Mouse (Mus musculus) brain, embryonic 18.5 days (tissue): ENCODE measurements at regions not wholly inside any gene's neighbourhood (a gene's known extent, or its start where the extent isn't known, plus 50 kb on each side); places are given as distances from the start of the nearest gene placed in this dataset.
A peak's percentile ranks its signal among the peaks of the same experiment; 100 is the strongest.

Source experiments
- DNase-seq: peaks from one replicate; pipeline ENCODE4 v3.0.0-alpha.2; 2012; ENCODE audit warnings: low read depth, low spot score

DNA sequence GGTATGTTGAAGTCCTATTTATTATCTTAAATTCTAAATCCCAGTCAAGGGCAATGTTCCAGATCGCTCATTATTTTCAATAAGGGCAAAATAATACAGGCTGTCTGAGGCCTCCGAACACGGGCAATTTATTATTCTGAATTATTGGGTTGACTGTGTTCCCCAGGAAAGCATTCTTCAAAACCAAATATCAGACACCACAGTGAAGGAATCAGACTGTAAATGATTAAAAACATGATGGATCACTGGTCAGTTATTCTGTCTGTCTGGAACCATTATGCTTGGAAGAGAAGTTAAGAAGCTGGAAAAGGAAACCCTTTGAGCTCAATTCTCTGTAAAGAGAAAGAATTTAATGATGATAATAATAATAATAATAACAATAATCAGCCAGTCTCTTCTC is 417.4 kb upstream of the Dcn start:
- no peak for DNase-seq

DNA sequence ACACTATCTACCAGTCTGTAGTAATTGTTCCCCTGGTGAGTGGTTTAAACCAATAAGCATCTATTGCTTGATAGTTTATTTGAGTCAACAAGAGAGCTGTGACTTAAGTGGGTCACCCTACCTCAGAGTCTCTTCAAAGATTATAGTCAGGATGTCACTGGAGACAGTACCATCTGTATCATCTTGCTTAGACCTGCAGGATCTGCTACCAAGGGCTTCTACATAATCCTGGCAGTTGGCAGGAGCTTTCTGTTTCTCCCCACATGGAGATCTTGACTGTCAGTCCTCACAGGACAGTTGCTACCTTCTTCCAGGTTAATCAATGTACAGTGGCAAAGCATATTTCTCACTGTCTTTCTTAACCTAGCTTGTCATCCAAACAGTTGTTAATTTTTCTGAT is 414.9 kb upstream of the Dcn start:
- no peak for DNase-seq

DNA sequence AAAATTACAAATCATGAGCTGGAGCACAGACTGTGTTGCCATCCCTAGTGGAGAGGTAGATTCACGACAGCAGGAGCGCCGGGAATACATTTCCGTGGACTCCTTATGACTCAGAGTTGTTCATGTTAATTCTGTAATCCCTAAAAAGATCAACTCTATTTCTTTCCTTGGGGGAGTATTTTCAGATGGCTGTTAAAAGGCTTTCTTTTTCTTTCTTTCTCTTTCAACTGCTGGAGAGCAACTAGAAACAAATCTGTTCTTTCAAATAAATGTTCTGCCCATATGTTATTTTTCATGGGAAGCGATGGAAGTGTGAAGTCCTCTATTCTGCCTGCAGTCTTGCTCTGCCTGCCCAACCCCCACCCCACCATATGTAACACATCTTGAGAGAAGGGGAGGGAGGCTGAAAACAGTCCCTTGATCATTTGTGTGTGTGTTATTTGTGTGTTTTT is 401.4 kb upstream of the Dcn start:
- peak; percentile 50 for DNase-seq

DNA sequence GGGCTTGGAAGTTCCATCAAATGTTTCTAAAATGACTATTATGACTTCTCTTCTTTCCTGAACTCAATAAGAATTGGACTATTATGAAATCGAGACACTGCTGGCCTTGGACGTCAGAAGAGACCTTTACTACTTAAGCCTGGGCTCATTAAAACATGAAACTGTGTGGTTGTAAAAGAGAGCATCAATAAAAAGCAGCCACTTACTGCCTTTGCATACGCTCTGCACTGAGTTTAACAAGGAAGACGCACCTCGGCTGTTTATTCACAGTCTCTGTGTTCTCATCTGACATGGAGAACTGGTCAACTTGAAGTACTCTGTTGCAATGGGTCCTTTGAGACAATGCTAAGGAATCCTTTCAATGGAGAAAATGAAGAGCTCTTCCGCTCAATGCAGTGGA is 399.8 kb upstream of the Dcn start:
- no peak for DNase-seq

DNA sequence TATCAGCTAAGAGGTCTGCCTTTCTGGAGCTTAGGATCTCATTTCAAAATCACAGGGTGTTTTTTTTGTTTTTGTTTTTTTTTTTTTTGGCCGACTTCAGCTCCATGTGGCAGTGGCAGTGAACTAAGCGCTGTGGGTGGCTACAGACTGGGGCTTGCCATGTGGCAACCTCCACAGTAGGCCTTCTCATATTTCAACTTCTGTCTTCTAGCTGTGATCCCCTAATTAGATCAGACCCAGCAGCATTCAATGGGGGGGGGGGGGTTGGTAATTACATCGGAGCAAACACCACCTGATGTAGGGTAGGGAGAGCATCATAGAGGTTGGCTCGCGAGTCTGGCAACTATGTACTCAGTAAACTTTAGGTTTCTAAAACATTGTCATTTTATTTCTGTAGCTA is 392.1 kb upstream of the Dcn start:
- DNase-seq: no peak

DNA sequence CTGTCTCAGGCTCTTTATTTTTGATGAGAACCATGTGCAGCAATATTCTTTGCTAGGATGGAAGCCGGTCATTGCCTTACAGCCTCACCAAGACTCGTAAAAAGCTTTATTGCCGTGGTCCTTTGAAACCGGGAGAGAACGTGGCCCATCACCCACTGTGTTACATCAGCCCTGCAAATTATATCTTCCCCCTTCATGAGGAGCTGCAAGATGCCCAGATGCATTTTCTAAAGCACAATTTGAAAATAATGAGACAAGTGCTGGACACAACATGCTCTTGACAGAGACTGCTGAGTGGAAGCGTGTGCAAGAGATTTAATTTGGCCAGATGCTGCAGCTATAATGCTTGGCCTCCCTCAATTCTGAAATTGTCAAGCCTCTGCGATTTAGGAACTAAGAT is 389.2 kb upstream of the Dcn start:
- no peak for DNase-seq

DNA sequence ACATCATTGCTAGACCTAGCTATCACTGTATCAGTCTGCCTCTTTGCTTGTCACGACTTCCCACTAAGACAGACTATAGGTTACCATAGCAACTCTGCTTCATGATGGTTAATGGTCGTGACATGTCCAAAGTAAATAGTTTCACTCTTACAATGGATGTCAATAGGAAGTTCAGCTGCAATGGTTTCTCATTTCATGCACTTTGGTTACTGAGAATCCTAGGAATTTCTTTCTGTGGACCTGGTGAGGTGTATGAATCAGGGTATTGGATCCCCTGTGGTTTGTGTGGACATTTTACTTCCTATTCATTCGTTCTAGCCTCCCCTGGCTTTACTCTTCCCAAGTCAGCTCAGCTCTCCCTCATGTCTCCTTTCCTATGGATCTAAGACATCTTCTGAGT is 385.5 kb upstream of the Dcn start:
- DNase-seq: no peak

DNA sequence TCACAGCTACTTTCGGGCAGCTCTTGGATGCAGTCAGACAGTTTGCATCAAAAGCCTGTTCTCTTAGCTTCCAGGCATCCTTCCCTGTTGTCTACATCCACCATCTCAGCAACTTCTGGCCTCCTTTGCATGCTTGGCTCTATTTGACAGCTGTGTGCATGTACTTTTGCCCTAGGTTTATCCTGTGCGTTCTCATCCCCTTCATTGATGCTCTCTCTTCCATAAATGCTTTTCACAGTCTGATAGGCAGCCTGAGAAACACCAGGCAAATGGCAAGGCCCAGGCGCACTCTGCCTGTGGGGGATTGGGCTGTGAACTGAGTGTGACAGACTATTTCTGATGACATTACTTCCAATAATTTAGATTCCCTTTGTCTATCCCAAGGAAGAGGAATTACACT is 364.9 kb upstream of the Dcn start:
- DNase-seq: no peak

DNA sequence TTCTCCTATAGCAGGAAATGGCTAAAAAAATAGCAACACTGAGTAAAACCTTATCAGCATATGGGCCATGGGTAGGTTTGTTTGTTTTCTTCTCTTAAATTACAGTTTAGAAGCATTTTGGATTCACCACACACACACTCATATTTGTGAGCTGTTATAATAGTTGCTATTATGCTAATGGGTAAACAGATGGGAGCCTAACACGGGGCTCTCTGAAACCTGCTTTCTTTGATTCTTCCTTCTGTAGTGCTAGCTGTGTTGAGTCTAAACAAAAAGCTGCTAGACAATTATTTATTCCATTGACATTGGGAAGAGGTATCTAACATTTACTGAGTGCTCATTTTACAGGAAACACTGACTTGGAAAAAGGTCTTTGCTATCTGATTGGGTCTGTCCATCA is 356.7 kb upstream of the Dcn start:
- peak; percentile 22 for DNase-seq

DNA sequence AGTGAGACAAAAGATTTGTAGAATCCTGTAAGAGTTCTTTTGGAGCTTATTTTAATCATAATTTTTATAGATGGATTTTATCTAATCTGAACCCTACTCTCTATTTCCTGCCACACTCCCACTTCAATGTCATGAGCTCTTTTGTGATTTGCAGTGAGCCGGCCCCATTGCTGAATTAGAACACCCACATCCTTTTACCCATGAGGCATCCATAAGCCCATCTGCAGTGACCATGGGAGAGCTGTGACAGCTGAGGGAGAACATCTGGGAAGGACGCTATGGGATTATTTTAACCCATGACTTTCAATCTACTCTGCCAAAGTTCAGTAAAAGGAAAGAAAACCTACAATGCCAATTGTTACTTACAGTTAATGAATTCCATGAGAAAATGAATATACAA is 337.8 kb upstream of the Dcn start:
- no peak for DNase-seq

DNA sequence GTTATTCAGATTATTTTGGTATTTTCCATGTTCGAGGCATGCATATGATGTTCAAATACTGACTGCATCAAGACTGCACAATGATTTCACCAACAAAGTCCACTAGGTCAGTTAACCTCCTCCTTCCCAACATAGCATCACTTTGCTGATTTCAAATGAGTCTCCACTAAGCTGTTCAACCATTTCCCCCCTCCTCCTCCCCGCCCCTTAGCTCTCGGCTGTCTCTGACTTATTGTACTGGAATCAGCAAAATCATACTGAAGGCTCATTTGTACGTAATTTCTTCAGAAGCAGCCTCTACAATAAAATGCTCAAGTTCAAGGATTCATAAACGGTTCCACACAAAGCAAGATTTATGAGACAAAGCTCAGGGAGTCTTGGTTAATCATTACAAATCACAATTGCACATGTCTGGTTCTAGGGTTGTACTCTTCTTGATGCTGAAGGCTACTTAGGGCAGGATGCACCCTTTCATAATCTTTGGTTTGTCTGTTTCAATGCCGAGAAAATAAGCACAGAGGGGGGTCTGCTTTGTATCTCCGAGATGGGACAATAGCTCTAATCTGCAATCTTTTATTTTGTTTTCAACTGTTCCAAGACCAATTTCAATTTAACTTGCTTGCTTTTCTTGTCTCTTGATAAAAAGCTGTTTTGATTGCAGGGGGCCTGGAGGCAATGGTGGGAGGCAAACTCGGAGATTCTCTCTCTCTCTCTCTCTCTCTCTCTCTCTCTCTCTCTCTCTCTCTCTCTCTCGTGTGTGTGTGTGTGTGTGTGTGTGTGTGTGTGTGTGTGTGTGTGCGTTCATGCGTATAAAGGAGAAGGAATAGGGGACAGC is 320.6 kb upstream of the Dcn start:
- DNase-seq: no peak

DNA sequence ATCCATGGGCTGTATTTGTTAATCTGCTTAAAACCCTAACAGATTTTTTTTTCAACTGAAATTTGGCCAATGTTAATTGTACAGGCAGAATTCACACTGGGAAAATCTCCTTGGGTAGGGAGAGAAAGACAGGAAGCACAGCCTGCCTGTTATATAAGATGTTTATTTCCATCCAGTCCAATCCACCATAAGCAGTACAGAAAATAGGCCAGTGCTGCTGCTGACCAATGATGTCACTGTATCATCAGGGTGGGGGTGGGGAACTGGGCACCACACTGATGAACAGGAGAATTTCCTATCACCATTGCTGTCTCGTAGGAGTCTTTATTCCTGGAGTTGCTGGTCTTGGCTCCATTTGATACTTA is 320.0 kb upstream of the Dcn start:
- DNase-seq: no peak

DNA sequence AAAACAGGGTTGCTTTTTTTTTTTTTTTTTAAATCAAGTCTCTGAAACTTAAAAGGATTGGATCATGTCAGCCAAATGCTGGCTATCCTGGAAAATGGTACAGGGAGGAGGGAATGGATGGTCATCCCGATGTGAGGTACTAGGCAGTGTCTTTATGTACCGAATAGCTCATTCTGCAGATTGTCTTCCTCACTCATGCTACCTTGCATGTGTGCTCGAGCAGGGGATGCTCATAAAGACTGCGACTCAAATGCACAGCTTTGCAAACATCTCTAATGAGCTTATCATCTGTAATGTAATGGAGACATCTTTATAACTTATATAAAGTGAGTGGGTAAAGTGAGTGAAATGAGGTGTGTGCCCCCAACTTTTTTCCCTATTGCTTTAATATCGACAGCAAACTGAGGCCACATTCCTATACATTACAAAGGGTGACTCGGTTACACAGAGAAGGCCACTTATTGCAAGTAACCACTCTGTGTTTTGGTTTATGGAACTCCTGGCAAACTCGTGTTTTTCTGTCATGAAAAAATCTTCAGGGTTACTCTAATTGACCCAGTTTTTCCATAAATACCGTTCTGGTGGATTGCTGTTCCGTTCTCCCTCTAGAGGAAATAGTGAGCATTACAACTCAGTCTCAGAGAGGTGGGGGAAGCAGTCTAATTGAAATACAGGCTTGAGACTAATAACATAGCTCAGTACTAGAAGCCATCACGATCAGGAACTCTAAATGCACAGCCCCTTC is 319.4 kb upstream of the Dcn start:
- no peak for DNase-seq

DNA sequence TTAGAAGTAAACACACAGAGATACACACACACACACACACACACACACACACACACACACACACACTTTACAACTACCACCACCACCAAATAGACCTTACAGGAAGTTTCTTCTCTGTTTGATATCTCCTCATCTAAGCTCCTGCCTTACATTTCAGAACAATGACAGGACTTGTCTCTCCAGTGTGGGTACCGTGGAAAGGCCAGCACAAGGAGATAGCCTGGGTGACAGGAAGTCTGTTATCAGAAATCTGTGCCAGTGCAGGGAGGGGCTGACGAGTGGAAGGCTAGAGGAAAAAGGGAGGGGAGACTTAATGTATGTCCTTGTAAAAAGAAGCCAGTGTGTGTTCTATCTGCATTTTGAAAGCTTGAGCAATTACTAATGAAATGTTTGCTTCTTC is 318.5 kb upstream of the Dcn start:
- no peak for DNase-seq

DNA sequence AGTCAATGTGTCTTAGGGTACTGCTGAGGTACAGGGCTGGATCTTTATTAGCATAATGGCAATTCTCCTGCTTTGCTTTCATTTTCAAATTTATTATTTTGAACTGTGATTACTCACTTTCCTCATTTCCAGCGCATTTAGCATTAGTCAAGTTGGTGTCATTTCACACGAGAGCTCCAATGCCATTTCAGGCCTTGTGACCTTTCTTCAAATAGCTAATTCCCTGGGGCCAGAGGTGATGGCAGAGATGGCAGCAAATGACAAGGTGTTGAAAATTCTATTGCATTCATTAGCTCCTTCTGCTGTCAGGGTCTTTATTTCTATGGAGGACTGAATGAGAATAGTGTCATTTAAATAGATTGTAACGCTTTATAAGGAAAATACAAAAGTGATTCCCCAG is 300.9 kb upstream of the Dcn start:
- no peak for DNase-seq

DNA sequence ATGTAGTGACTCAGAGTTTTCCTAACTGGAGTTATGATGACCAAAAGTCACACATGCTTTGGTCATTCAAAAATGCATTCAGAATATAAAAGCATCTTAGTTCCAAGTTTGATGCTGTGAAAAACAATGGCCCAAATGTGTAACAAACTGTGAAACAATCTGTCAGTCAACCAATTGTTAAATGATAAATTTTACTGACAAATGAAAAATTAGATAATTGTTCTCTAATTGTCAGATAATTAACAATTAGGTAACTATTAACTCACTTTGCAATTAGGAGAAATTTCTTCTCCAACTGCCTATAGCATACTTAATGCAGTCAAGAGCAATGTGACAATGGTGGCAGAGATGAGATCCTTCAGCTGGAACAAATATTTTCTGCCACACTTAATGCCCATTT is 289.7 kb upstream of the Dcn start:
- DNase-seq: no peak

DNA sequence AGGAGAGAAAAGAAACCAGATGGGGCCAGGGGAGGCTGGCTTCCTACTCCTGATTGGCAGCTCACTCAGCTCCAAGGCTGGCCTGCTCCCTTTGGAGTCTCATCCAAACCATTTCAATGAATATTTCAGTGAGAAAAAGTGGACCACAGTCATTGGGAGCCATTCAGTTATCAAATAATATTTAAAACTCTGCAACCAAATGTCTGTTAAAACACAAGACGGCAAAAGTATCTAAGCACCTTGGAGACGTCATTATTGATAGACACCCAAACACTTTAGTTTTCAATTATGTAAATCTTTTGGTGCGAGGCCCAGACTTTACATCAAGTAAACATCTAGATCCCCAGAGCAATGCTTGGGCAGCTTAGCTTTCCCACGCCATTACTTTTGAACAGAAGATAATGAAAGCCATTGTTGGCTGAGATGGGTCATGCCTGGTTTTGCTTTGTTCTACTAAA is 268.1 kb upstream of the Dcn start:
- DNase-seq: no peak

DNA sequence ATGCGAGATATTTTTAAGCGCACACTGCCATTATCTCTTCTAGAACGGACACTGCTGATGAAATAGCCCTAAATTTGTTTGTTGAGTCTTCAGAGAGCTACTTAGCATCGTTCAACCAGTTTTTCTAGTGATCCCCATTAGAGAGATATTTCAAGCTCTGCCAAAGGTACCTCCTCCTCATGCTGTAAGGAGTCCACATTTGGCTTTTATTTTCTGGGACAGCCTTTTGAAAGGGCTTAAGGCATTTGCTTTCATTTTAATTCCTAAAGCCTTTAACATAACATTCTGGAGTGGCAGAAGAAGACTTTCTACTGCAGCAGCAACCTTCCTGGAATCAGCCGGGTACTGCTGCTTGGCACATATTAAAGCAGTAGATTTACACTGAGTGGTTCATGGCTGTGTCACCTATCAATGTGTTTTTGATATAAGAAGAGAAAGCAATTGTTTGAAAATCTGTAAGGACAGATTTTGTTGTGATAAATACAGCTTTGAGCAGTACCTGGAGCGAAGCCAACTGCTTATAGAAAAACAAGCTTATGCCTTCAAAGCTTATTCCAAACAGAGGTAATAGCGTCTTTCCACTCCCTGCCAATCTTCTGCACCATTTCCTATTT is 267.5 kb upstream of the Dcn start:
- no peak for DNase-seq

DNA sequence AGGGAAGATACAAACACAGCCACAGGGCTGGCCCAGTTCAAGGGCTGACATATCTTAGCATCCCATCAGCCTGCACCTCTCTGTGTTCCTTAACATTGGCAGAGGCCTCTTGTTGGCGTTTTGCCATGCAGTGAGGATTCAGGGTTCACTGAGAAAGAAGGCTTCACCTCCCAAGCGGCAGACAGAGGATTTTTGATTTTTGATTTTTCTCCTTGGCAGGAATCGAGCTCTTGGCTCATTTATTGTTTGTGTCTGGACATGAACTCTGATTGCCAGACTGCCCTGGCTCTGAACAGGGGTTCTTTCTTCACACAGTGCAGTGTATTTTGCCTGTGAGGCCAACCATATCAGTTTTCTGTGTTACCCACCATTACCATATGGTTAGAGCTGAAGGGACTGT is 259.9 kb upstream of the Dcn start:
- DNase-seq: no peak

DNA sequence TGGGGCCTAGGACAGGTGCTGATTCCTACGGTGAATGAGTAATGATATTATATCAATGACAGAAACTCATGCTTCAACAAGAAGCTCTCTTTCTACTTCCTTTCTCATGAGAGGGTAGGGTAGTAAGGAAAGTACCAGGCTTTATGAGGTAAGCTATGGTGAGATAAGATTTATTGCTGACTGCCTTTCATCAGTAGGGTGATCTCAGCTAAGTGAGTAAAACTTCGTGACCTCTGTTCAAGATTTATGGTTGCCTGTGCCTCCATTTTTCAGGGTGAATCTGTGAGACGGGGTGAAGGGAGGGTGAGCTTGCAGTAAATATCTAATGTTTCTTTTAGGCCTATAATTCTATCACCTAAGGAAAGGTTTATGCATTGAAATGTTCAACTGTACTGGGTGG is 259.0 kb upstream of the Dcn start:
- no peak for DNase-seq

DNA sequence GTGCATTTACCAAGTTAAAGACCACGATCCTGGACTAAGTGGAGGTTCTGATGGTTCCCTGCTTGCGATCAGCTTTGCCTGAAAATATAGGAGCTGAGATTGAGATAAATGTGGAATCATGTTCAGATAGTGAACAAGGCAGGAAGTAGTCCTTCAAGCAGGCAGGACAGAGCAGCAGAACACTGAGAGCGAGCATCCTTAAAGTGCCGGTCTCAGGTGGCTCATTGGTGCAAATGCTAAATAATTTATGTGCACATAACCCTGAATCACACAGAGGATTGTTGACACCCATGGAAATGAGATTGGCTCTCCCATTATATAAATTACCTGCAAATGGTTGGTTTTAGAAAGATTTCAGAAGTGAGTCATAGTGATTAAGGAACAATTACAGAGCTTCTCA is 243.8 kb upstream of the Dcn start:
- DNase-seq: no peak

DNA sequence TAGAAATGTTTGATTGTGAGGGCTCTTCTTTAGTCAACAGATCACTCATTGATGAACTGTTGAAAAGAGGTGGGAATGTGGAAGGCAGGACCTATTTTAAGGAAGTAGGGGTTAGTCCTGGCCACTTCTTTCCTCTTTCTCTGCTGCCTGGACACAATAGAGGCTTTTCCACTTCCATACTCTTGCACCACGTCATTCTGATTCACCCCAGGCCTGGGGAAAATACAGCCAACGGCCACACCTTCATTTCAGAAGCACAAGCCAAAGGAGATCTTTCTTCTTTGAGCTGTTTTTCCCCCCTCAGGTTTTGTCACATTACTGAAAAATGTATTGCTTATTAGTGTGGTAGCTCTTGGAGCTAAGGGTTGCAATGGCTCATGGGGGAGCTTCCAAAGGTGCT is 237.9 kb upstream of the Dcn start:
- no peak for DNase-seq

DNA sequence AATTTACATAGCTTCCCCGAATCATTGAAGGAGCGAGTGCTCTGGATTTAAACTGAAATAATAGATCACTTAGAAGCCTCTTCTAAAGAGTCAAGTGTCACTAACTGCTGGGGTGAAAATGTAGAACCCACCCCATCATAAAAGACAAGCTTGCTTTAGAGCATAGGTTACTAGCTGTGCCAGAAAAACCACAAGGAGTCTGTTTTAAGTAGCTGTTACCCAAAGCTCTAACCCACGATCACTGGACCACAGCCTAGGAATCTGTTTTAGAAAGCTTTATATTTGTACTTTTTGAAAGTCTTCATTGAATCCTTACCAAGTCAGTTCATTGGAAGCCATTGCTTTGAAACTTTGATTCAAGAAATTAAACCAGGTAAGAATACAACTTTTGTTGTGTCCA is 233.7 kb upstream of the Dcn start:
- no peak for DNase-seq
